Mouse (Mus musculus) inflammation-experienced regulatory T-cells (primary cell): Measurements from ENCODE around the gene Clint1. TPM values are rescaled to one million over a fixed set of nuclear protein-coding genes. Genes with fewer than 3 reads are reported as not detected.

Experiments used
- polyA plus RNA-seq, 2 experiments: library from polyadenylated mRNA; unstranded; fragments of 100-300 nt; shearing (Covaris generic); gene quantifications; one replicate each; pipeline ENCODE4 v1.2.1; 2017

Clint1 gene
- polyA plus RNA-seq, result 100 to 1,000 TPM; 229 to 315 TPM

GRCm38 (mm10) chr11:45851516-45852123 lies at the start of gene Clint1:
TSS of gene Clint1 (plus strand) at chr11:45852051.

DNA sequence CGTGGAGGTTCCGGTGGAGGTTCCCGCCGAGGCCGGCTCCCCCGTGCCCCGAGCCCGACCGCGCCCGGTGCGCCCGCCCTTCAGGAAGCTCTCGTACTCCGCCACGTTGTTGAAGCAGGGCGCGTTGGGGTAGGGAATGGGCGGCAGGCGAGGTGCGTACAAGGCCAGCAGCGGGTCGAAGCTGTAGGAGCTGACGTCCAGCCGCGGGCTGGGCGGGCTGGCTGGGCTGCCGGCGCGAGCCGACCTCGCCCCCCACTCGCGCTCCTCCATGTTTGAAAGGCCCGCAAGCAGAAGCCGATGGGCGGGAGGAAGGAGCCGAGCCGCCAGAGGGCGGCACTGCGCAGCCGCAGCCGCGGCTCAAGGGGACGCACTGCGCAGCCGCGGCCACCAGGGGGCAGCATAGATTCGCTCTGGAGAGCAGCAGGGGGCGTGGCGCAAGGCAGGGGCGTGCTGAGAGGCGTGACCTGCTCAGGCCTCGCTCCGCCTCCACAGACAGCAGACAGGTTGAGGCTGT lies 92.8 kb downstream of the Clint1 start, which contains the start of gene Lsm11:
Gene Lsm11 (minus strand): TSS at position 293 of the 514 bp plus-strand sequence.

GRCm38 (mm10) chr11:45955127-45955627 lies 103.3 kb downstream of the Clint1 start, which contains the start of gene Thg1l:
TSS of gene Thg1l (minus strand) at chr11:45955494.

Other genes starting within 250 kb of the Clint1 start
- 1 to 10 TPM; 7.4 to 9.4 TPM for gene Lsm11, start 92.9 kb downstream of the Clint1 start, polyA plus RNA-seq
- gene Thg1l, start 103.4 kb downstream of the Clint1 start, polyA plus RNA-seq, result 1 to 10 TPM; 4.9 to 6.3 TPM
- gene Sox30, start 128.3 kb downstream of the Clint1 start, polyA plus RNA-seq, result not detected
- 10 to 100 TPM in 1 of 2 experiments, 1 to 10 TPM in 1; 8.8 to 19.5 TPM for gene Gm12166, start 200.3 kb downstream of the Clint1 start, polyA plus RNA-seq
- gene Adam19, start 203.9 kb downstream of the Clint1 start, polyA plus RNA-seq, result 10 to 100 TPM; 43.8 to 47.6 TPM